Mouse (Mus musculus): ENCODE measurements around the gene Ppfia1. TPM values are rescaled to one million over a fixed set of nuclear protein-coding genes. Genes with fewer than 3 reads are reported as not detected.

Ppfia1 gene
- polyA plus RNA-seq, 1 experiment, result 77.6 TPM

GRCm38 (mm10) chr7:144527723-144528221, 25.8 kb downstream of the Ppfia1 start:
- Histone ChIP-seq H3K4me1 (ENCODE audit: control insufficient read depth, insufficient read depth, low read length) (peaks cover 62% of the 10 kb centered on the region), H3K27me3 (ENCODE audit: control insufficient read depth, insufficient read depth, low read length) (no peaks in the 10 kb centered on the region), H3K4me3 (replicated peaks; ENCODE audit: insufficient read depth, low read depth, low read length) (no peak overlapping the region), H3K27ac (ENCODE audit: insufficient read depth, low read length) (peak overlapping the region; percentile 54; the same call in 1 of the 2 replicates)
- peak; percentile 52 for TF ChIP-seq CTCF (IDR thresholded peaks at IDR 0.05; ENCODE audit: borderline replicate concordance, insufficient read depth, low read depth, low read length)
- no peak for TF ChIP-seq POLR2A (IDR thresholded peaks at IDR 0.05; ENCODE audit: borderline replicate concordance, insufficient read depth, low read length)
- 2% methylated on average over 1 of the region's 1 CpGs for WGBS
- peak; percentile 55 to 78 for DNase-seq

- H3K27me3 ChIP-seq (ENCODE audit: control insufficient read depth, insufficient read depth, low read length), result no peaks in the 10 kb centered on the region
- no peak for TF ChIP-seq CTCF (IDR thresholded peaks at IDR 0.05; ENCODE audit: borderline replicate concordance, insufficient read depth, low read depth, low read length)
- TF ChIP-seq POLR2A (IDR thresholded peaks at IDR 0.05; ENCODE audit: borderline replicate concordance, insufficient read depth, low read length), result no peak
- WGBS, result 42% methylated on average over 2 of the region's 2 CpGs
Observed at GRCm38 (mm10) chr7:144526649-144527048, 26.9 kb downstream of the Ppfia1 start.

GRCm38 (mm10) chr7:144524427-144525191, 28.9 kb downstream of the Ppfia1 start:
- Histone ChIP-seq H3K27ac (ENCODE audit: insufficient read depth, low read length) (peak overlapping the region; percentile 79), H3K4me3 (replicated peaks; ENCODE audit: insufficient read depth, low read depth, low read length) (no peak overlapping the region), H3K27me3 (ENCODE audit: control insufficient read depth, insufficient read depth, low read length) (no peaks in the 10 kb centered on the region), H3K4me1 (ENCODE audit: control insufficient read depth, insufficient read depth, low read length) (peaks cover 63% of the 10 kb centered on the region)
- no peak for TF ChIP-seq CTCF (IDR thresholded peaks at IDR 0.05; ENCODE audit: borderline replicate concordance, insufficient read depth, low read depth, low read length)
- no peak for TF ChIP-seq POLR2A (IDR thresholded peaks at IDR 0.05; ENCODE audit: borderline replicate concordance, insufficient read depth, low read length)
- 19% methylated on average over 6 of the region's 6 CpGs for WGBS
- DNase-seq, result peak; percentile 81 to 94

More at GRCm38 (mm10) chr7:144526649-144527048, 26.9 kb downstream of the Ppfia1 start:
- H3K4me1 ChIP-seq (ENCODE audit: control insufficient read depth, insufficient read depth, low read length), result peaks cover 60% of the 10 kb centered on the region
- H3K27ac ChIP-seq (ENCODE audit: insufficient read depth, low read length), result peak overlapping the region; percentile 20
- DNase-seq, result no peak
- H3K4me3 ChIP-seq (replicated peaks; ENCODE audit: insufficient read depth, low read depth, low read length), result no peak overlapping the region

GRCm38 (mm10) chr7:144523415-144523814, 30.1 kb downstream of the Ppfia1 start:
- H3K4me1 ChIP-seq (ENCODE audit: control insufficient read depth, insufficient read depth, low read length), result peaks cover 64% of the 10 kb centered on the region
- TF ChIP-seq CTCF (IDR thresholded peaks at IDR 0.05; ENCODE audit: borderline replicate concordance, insufficient read depth, low read depth, low read length) (no peak), POLR2A (IDR thresholded peaks at IDR 0.05; ENCODE audit: borderline replicate concordance, insufficient read depth, low read length) (no peak)
- H3K4me3 ChIP-seq (replicated peaks; ENCODE audit: insufficient read depth, low read depth, low read length), result no peak overlapping the region
- no peak for DNase-seq
- H3K27ac ChIP-seq (ENCODE audit: insufficient read depth, low read length), result peak overlapping the region; percentile 74
- no peaks in the 10 kb centered on the region for H3K27me3 ChIP-seq (ENCODE audit: control insufficient read depth, insufficient read depth, low read length)
- 92% methylated on average over 3 of the region's 3 CpGs for WGBS

GRCm38 (mm10) chr7:144521927-144522326, 31.6 kb downstream of the Ppfia1 start:
- DNase-seq, result peak in 1 of 2 experiments; percentile 40

GRCm38 (mm10) chr7:144519852-144520251, 33.7 kb downstream of the Ppfia1 start:
- Histone ChIP-seq H3K27me3 (ENCODE audit: control insufficient read depth, insufficient read depth, low read length) (no peaks in the 10 kb centered on the region), H3K4me3 (replicated peaks; ENCODE audit: insufficient read depth, low read depth, low read length) (no peak overlapping the region), H3K4me1 (ENCODE audit: control insufficient read depth, insufficient read depth, low read length) (peaks cover 39% of the 10 kb centered on the region), H3K27ac (ENCODE audit: insufficient read depth, low read length) (no peak overlapping the region)
- 92% methylated on average over 5 of the region's 5 CpGs for whole genome bisulfite sequencing
- TF ChIP-seq POLR2A (IDR thresholded peaks at IDR 0.05; ENCODE audit: borderline replicate concordance, insufficient read depth, low read length), result no peak
- no peak for DNase-seq

More at GRCm38 (mm10) chr7:144521927-144522326, 31.6 kb downstream of the Ppfia1 start:
- TF ChIP-seq POLR2A (IDR thresholded peaks at IDR 0.05; ENCODE audit: borderline replicate concordance, insufficient read depth, low read length), result no peak
- TF ChIP-seq CTCF (IDR thresholded peaks at IDR 0.05; ENCODE audit: borderline replicate concordance, insufficient read depth, low read depth, low read length), result no peak
- H3K27ac ChIP-seq (ENCODE audit: insufficient read depth, low read length), result peak overlapping the region; percentile 24; the same call in 1 of the 2 replicates
- WGBS, result 49% methylated on average over 2 of the region's 2 CpGs
- no peaks in the 10 kb centered on the region for H3K27me3 ChIP-seq (ENCODE audit: control insufficient read depth, insufficient read depth, low read length)
- no peak overlapping the region for H3K4me3 ChIP-seq (replicated peaks; ENCODE audit: insufficient read depth, low read depth, low read length)
- peaks cover 49% of the 10 kb centered on the region for H3K4me1 ChIP-seq (ENCODE audit: control insufficient read depth, insufficient read depth, low read length)

GRCm38 (mm10) chr7:144516711-144517110, 36.8 kb downstream of the Ppfia1 start:
- no peak overlapping the region for H3K27ac ChIP-seq (ENCODE audit: insufficient read depth, low read length)
- peaks cover 20% of the 10 kb centered on the region for H3K4me1 ChIP-seq (ENCODE audit: control insufficient read depth, insufficient read depth, low read length)
- H3K4me3 ChIP-seq (replicated peaks; ENCODE audit: insufficient read depth, low read depth, low read length), result no peak overlapping the region
- 13% methylated on average over 5 of the region's 5 CpGs for WGBS
- DNase-seq, result peak in 1 of 2 experiments; percentile 56
- no peaks in the 10 kb centered on the region for H3K27me3 ChIP-seq (ENCODE audit: control insufficient read depth, insufficient read depth, low read length)
- TF ChIP-seq CTCF (IDR thresholded peaks at IDR 0.05; ENCODE audit: borderline replicate concordance, insufficient read depth, low read depth, low read length) (no peak), POLR2A (IDR thresholded peaks at IDR 0.05; ENCODE audit: borderline replicate concordance, insufficient read depth, low read length) (no peak)

GRCm38 (mm10) chr7:144509090-144509489, 44.4 kb downstream of the Ppfia1 start:
- Histone ChIP-seq H3K4me3 (replicated peaks; ENCODE audit: insufficient read depth, low read depth, low read length) (no peak overlapping the region), H3K27me3 (ENCODE audit: control insufficient read depth, insufficient read depth, low read length) (no peaks in the 10 kb centered on the region), H3K27ac (ENCODE audit: insufficient read depth, low read length) (no peak overlapping the region), H3K4me1 (ENCODE audit: control insufficient read depth, insufficient read depth, low read length) (no peaks in the 10 kb centered on the region)
- 97% methylated on average over 4 of the region's 4 CpGs for WGBS
- DNase-seq, result no peak
- no peak for TF ChIP-seq POLR2A (IDR thresholded peaks at IDR 0.05; ENCODE audit: borderline replicate concordance, insufficient read depth, low read length)
- no peak for TF ChIP-seq CTCF (IDR thresholded peaks at IDR 0.05; ENCODE audit: borderline replicate concordance, insufficient read depth, low read depth, low read length)

Data from cerebellum, adult 2 months (tissue).